Mouse (Mus musculus): ENCODE results near the gene Igfbp6. TPM values are rescaled to one million over a fixed set of nuclear protein-coding genes. Genes with fewer than 3 reads are reported as not detected.

Igfbp6 gene
- polyA plus RNA-seq, 1 experiment from 2014 or later = 15.0 TPM

DNA sequence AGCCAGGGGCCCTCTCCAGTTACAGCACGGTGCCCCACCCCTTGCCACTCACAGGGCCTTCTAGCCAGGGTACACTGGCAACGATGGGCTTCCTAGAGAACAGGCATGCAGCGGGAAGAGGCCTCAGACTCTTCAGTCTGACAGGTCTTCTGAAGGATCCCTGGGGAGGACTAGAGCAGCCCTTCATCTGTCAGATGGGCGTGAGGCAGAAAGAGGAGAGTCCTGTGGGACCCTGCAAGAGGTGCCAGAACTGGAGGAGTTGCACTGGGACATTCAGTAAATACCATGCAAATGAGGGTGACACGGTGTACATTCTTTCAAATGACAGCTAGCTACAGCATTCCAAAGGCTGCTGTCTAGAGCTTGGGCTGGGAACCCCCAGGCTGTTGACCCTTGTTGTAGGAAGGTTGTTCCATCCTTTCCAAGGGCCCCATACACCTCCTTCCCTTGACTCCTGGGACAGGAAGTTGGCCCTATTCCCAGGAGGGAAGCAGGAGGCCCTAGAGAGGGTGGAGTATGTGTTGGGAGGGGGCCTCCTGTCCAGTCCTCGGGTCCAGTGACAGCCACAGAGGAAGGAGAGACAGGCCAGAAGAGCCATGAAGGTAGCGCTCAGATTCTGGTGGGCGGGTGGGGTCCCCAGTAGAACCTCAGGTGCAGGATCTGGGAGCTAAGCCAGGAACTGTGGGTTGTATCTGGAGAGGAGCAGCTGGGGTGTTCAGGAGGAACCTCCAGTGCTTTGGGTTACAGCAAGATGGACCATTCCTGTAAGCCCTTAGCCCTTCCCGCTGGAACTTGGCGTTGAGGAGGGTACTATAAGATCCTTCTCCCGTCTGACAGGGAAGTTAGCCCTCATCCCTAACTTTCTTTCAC is 42.3 kb upstream of the Igfbp6 start:
- H3K9ac ChIP-seq (ENCODE audit: low read length) = peak overlapping the region; percentile 88
- H3K36me3 ChIP-seq (ENCODE audit: control insufficient read depth, insufficient read depth) = peaks cover 7% of the 10 kb centered on the region; the same call in 1 of the 2 replicates
- WGBS = 20% methylated on average over 11 of the region's 11 CpGs
- H3K4me1 ChIP-seq (ENCODE audit: control insufficient read depth, insufficient read depth, low read length) = peaks cover 78% of the 10 kb centered on the region
- H3K4me2 ChIP-seq (ENCODE audit: low read depth, low read length) = peak overlapping the region; percentile 97
- no peaks in the 10 kb centered on the region for H3K9me3 ChIP-seq (replicated peaks; ENCODE audit: control insufficient read depth, low read length)
- no peaks in the 10 kb centered on the region for H3K27me3 ChIP-seq (ENCODE audit: control insufficient read depth, insufficient read depth, low read length)
- peak overlapping the region; percentile 73 for H3K4me3 ChIP-seq (ENCODE audit: low read length)
- peak; percentile 54 for ATAC-seq (replicated peaks; ENCODE audit: extremely low read depth, insufficient read depth, low FRiP score)
- peak overlapping the region; percentile 98 for H3K27ac ChIP-seq (ENCODE audit: low read length)

DNA sequence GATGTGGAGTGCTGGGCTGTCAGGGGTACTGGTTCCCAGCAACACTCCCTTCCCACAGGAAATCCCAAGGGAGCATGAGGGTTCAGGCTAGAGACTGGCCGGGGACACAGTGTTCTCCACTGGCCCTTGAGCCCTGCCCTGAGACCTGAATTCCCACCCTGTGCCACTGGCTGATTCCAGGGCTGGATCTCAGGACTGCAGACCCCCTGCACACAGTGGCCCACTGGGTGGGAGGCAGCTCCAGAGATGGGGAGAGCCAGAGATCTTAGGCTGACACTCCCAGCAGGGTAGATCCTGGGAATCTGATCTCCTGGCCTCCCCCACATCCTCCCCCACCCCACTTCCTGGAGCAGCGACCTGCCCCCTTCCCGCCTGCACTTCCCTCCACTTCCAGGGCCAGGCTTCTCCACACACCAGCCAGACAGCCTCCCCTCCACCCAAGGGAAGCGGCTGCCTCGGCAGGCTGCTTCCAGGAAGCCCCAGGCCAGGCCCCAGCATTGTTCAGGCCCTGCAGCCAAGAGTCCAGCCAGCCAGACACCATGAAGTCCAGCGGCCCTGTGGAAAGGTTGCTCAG is 41.5 kb upstream of the Igfbp6 start:
- Histone ChIP-seq H3K4me2 (ENCODE audit: low read depth, low read length) (peak overlapping the region; percentile 97), H3K36me3 (ENCODE audit: control insufficient read depth, insufficient read depth) (peaks cover 4% of the 10 kb centered on the region; the same call in 1 of the 2 replicates), H3K4me1 (ENCODE audit: control insufficient read depth, insufficient read depth, low read length) (peaks cover 81% of the 10 kb centered on the region), H3K9ac (ENCODE audit: low read length) (peak overlapping the region; percentile 87), H3K27me3 (ENCODE audit: control insufficient read depth, insufficient read depth, low read length) (no peaks in the 10 kb centered on the region), H3K27ac (ENCODE audit: low read length) (peak overlapping the region; percentile 98), H3K9me3 (replicated peaks; ENCODE audit: control insufficient read depth, low read length) (no peaks in the 10 kb centered on the region), H3K4me3 (ENCODE audit: low read length) (peak overlapping the region; percentile 73)
- 15% methylated on average over 6 of the region's 6 CpGs for WGBS
- ATAC-seq (replicated peaks; ENCODE audit: extremely low read depth, insufficient read depth, low FRiP score) = peak; percentile 9

DNA sequence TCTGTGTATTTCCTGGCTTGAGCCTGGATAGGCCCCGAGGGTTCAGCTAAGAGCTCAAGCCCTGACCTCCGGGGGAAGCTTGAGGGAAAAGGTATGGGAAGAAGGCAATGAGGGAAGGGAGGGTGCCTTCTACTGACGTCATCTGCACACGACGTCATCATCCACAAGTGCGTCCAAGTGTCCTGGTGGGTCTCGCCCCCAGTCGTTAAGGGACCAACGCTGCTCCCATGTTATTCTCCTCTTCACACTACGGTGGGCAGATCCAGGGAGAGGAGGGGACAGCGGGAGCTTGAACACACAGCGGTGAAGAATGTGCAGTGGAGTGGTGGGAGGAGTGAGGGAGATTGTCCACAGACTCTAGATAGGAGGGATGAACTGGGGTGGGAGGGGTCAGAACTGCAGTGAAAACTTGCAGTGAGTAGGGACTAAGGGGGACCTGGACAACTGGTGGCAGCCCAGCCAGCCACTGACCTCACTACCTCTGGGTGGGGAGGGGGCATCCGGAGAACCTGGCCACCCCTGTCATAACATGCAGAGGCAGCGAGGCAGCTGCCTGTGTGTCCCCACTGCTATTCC is 40.7 kb upstream of the Igfbp6 start:
- H3K4me3 ChIP-seq (ENCODE audit: low read length) = peak overlapping the region; percentile 73
- WGBS = 8% methylated on average over 14 of the region's 14 CpGs
- H3K27me3 ChIP-seq (ENCODE audit: control insufficient read depth, insufficient read depth, low read length) = no peaks in the 10 kb centered on the region
- no peaks in the 10 kb centered on the region for H3K9me3 ChIP-seq (replicated peaks; ENCODE audit: control insufficient read depth, low read length)
- H3K4me1 ChIP-seq (ENCODE audit: control insufficient read depth, insufficient read depth, low read length) = peaks cover 86% of the 10 kb centered on the region
- H3K9ac ChIP-seq (ENCODE audit: low read length) = peak overlapping the region; percentile 87
- H3K27ac ChIP-seq (ENCODE audit: low read length) = peak overlapping the region; percentile 98
- H3K36me3 ChIP-seq (ENCODE audit: control insufficient read depth, insufficient read depth) = peaks cover 4% of the 10 kb centered on the region; the same call in 1 of the 2 replicates
- peak overlapping the region; percentile 97 for H3K4me2 ChIP-seq (ENCODE audit: low read depth, low read length)
- ATAC-seq (replicated peaks; ENCODE audit: extremely low read depth, insufficient read depth, low FRiP score) = peak; percentile 7; the same call in 1 of the 2 replicates

DNA sequence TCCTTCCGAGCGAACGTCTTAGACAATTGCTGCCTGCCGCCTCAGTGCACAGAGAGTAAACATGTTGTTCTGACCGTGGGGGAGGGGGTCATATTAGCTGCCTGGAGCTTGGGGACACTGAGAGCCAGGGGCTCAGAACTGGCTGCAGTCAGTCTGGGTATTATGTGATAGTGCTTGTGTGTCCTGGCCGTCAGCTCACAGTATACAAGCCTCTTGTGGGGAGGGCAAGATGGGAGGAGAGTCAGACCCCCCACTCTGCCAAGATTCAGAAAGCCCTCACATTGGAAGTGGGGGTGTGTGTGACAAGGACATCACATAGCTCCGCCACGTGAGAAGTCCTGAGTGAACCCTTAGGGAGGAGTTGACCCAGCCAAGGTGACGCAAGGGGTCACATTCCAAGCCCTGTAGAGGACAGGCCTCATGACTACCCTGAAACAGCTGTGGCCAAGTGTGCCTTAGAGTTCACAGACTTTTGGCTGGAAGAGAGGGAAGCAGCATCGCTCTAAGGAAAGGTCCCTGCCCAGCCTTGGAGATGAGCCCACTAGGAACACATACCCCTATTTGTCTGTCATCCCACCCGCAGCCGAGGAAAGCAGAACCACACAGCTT is 40.1 kb upstream of the Igfbp6 start:
- Histone ChIP-seq H3K27me3 (ENCODE audit: control insufficient read depth, insufficient read depth, low read length) (no peaks in the 10 kb centered on the region), H3K4me3 (ENCODE audit: low read length) (peak overlapping the region; percentile 73), H3K4me2 (ENCODE audit: low read depth, low read length) (peak overlapping the region; percentile 97), H3K27ac (ENCODE audit: low read length) (peak overlapping the region; percentile 98), H3K9me3 (replicated peaks; ENCODE audit: control insufficient read depth, low read length) (no peaks in the 10 kb centered on the region), H3K4me1 (ENCODE audit: control insufficient read depth, insufficient read depth, low read length) (peaks cover 90% of the 10 kb centered on the region), H3K9ac (ENCODE audit: low read length) (peak overlapping the region; percentile 87), H3K36me3 (ENCODE audit: control insufficient read depth, insufficient read depth) (peaks cover 4% of the 10 kb centered on the region; the same call in 1 of the 2 replicates)
- 20% methylated on average over 12 of the region's 12 CpGs for WGBS
- no peak for ATAC-seq (replicated peaks; ENCODE audit: extremely low read depth, insufficient read depth, low FRiP score)

DNA sequence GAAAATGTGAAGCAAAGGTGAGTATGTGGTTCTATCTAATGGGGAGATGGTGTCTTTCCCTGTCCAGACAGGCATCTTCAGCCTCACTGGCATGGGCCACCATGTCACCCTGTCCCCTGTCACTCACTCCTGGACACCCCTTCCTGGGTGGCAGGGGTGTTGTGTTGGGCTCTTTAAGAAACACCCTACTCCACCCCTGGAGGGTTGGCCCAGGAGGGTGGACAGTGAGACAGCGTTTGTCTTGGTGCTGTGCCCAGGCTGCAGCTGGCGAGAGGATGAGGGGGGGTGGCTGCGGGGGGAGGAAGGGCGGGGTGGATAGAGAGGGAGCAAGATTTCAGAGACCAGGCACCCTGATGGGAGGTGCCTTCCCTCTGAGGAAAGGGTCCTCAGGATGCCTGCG is 38.8 kb upstream of the Igfbp6 start:
- Histone ChIP-seq H3K4me1 (ENCODE audit: control insufficient read depth, insufficient read depth, low read length) (peaks cover 85% of the 10 kb centered on the region), H3K27me3 (ENCODE audit: control insufficient read depth, insufficient read depth, low read length) (no peaks in the 10 kb centered on the region), H3K27ac (ENCODE audit: low read length) (peak overlapping the region; percentile 45), H3K9ac (ENCODE audit: low read length) (peak overlapping the region; percentile 35; the same call in 1 of the 2 replicates), H3K4me2 (ENCODE audit: low read depth, low read length) (peak overlapping the region; percentile 97), H3K4me3 (ENCODE audit: low read length) (peak overlapping the region; percentile 7; the same call in 1 of the 2 replicates), H3K36me3 (ENCODE audit: control insufficient read depth, insufficient read depth) (peaks cover 13% of the 10 kb centered on the region; the same call in 1 of the 2 replicates), H3K9me3 (replicated peaks; ENCODE audit: control insufficient read depth, low read length) (no peaks in the 10 kb centered on the region)
- WGBS = 25% methylated on average over 5 of the region's 5 CpGs
- no peak for ATAC-seq (replicated peaks; ENCODE audit: extremely low read depth, insufficient read depth, low FRiP score)

DNA sequence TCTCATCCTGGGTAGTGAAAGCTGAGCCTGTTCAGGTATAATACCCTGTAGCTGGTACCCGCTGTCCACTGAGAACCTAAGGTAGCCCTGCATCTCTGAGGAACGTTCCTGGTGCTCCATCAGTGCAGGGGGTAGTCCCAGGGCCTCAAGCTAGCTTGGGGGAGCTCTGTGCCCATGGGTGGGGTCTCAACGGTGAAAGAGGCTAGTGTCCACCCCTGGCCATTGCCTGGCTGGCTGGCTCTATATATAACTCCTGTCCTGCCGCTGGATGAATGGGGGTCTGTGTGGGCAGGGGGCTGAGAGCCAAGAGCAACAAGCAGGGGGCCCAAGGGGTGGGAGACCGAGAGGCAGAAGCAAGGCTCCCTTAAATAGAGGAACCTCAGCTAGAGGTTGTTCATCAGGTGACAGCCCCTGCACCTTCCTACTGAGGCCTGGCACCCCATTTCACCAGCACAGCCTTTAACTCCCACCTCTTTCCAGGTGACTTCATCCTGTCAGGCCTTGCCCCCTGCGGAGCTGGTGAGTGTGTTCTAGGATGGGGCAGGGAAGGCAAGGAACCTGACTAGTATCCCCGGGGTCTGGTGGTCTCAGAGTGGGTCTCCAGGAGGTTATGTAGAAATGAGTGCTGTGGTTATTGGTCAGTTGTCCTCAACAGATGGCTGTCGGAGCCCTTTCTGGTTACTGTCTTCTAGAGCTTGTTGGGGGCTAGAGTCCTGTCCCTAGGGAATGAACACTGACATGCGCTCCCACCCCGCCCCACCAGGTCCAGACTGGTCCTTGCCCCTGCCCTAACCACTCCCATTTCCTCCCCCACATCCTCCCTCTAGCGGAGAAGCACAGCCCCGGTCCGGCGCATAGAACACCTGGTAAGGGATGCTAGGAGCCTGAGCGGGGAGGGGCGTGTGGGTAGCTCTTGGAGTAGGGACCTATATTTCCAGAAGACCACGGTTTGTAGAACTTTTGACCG is 38.1 kb upstream of the Igfbp6 start:
- H3K4me3 ChIP-seq (ENCODE audit: low read length) = peak overlapping the region; percentile 7; the same call in 1 of the 2 replicates
- WGBS = 32% methylated on average over 18 of the region's 18 CpGs
- no peaks in the 10 kb centered on the region for H3K27me3 ChIP-seq (ENCODE audit: control insufficient read depth, insufficient read depth, low read length)
- peaks cover 79% of the 10 kb centered on the region for H3K4me1 ChIP-seq (ENCODE audit: control insufficient read depth, insufficient read depth, low read length)
- no peak for ATAC-seq (replicated peaks; ENCODE audit: extremely low read depth, insufficient read depth, low FRiP score)
- H3K4me2 ChIP-seq (ENCODE audit: low read depth, low read length) = peak overlapping the region; percentile 97
- H3K27ac ChIP-seq (ENCODE audit: low read length) = no peak overlapping the region; the same call in 1 of the 2 replicates
- H3K9me3 ChIP-seq (replicated peaks; ENCODE audit: control insufficient read depth, low read length) = no peaks in the 10 kb centered on the region
- peaks cover 18% of the 10 kb centered on the region; the same call in 1 of the 2 replicates for H3K36me3 ChIP-seq (ENCODE audit: control insufficient read depth, insufficient read depth)
- H3K9ac ChIP-seq (ENCODE audit: low read length) = peak overlapping the region; percentile 23; the same call in 1 of the 2 replicates

DNA sequence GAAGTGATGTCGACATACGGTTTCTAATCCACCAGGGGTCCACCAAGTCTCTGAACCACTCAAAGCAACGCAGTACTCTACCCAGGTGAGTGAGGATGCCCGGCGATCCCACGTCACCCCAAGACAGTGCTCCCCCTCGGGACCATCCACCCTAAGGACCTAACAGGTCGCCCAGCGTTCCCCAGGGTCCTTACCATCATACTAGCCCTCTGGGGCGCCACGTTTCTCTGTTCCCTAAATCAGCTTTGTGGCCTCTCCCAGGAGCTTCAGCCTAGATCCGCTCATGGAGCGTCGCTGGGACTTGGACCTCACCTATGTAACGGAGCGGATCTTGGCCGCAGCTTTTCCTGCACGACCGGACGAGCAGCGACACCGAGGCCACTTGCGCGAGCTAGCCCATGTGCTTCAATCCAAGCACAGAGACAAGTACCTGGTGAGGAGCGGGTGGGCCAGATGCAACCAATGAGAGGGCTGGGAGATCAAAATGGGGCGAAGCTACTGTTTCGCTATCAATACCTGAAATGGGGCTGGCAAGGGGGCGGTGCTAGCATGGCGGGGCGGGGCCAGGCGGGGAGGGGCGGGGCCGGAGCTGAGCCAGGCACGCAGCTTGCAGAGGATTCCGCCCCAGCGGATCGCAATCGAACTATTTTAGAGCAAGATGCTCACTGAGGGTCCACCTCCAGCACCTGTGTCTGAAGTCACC is 37.3 kb upstream of the Igfbp6 start:
- Histone ChIP-seq H3K9me3 (replicated peaks; ENCODE audit: control insufficient read depth, low read length) (no peaks in the 10 kb centered on the region), H3K4me2 (ENCODE audit: low read depth, low read length) (peak overlapping the region; percentile 42), H3K4me1 (ENCODE audit: control insufficient read depth, insufficient read depth, low read length) (peaks cover 71% of the 10 kb centered on the region), H3K27ac (ENCODE audit: low read length) (no peak overlapping the region), H3K9ac (ENCODE audit: low read length) (no peak overlapping the region), H3K27me3 (ENCODE audit: control insufficient read depth, insufficient read depth, low read length) (no peaks in the 10 kb centered on the region), H3K4me3 (ENCODE audit: low read length) (peak overlapping the region; percentile 5; the same call in 1 of the 2 replicates), H3K36me3 (ENCODE audit: control insufficient read depth, insufficient read depth) (peaks cover 24% of the 10 kb centered on the region)
- no peak for ATAC-seq (replicated peaks; ENCODE audit: extremely low read depth, insufficient read depth, low FRiP score)
- 26% methylated on average over 38 of the region's 38 CpGs for WGBS

Data from heart, embryonic 16.5 days (tissue).